Mouse (Mus musculus): ENCODE measurements at regions not wholly inside any gene's neighbourhood (a gene's known extent, or its start where the extent isn't known, plus 50 kb on each side); places are given as distances from the start of the nearest gene placed in this dataset.

- no peak for DNase-seq (ENCODE audit: low spot score in 2 of 2)
Observed at GRCm38 (mm10) chr13:90497573-90497972, 407.6 kb downstream of the Atp6ap1l start.

GRCm38 (mm10) chr13:90493696-90494095, 404.3 kb upstream of the Xrcc4 start:
- peak in 1 of 2 experiments; percentile 12 for DNase-seq (ENCODE audit: low spot score in 2 of 2)

- DNase-seq (ENCODE audit: low spot score in 2 of 2), result no peak
Observed at GRCm38 (mm10) chr13:90490991-90491951, 401.9 kb upstream of the Xrcc4 start.

- no peak for DNase-seq (ENCODE audit: low spot score in 2 of 2)
Observed at GRCm38 (mm10) chr13:90480484-90480883, 391.1 kb upstream of the Xrcc4 start.

- no peak for DNase-seq (ENCODE audit: low spot score in 2 of 2)
Observed at GRCm38 (mm10) chr13:90476880-90477279, 387.5 kb upstream of the Xrcc4 start.

- no peak for DNase-seq (ENCODE audit: low spot score in 2 of 2)
Observed at GRCm38 (mm10) chr13:90474507-90474906, 385.1 kb upstream of the Xrcc4 start.

GRCm38 (mm10) chr13:90474053-90474452, 384.6 kb upstream of the Xrcc4 start:
- DNase-seq (ENCODE audit: low spot score in 2 of 2), result no peak

- no peak for DNase-seq (ENCODE audit: low spot score in 2 of 2)
Observed at GRCm38 (mm10) chr13:90473041-90473825, 383.8 kb upstream of the Xrcc4 start.

- DNase-seq (ENCODE audit: low spot score in 2 of 2), result no peak
Observed at GRCm38 (mm10) chr13:90466096-90466495, 376.7 kb upstream of the Xrcc4 start.

- no peak for DNase-seq (ENCODE audit: low spot score in 2 of 2)
Observed at GRCm38 (mm10) chr13:90464051-90464450, 374.6 kb upstream of the Xrcc4 start.

GRCm38 (mm10) chr13:90463381-90463780, 374.0 kb upstream of the Xrcc4 start:
- DNase-seq (ENCODE audit: low spot score in 2 of 2), result no peak

GRCm38 (mm10) chr13:90454631-90455030, 365.2 kb upstream of the Xrcc4 start:
- DNase-seq (ENCODE audit: low spot score in 2 of 2), result no peak

GRCm38 (mm10) chr13:90426901-90427300, 337.5 kb upstream of the Xrcc4 start:
- DNase-seq (ENCODE audit: low spot score in 2 of 2), result no peak

- DNase-seq (ENCODE audit: low spot score in 2 of 2), result no peak
Observed at GRCm38 (mm10) chr13:90425379-90425778, 336.0 kb upstream of the Xrcc4 start.

- DNase-seq (ENCODE audit: low spot score in 2 of 2), result no peak
Observed at GRCm38 (mm10) chr13:90424541-90424940, 335.1 kb upstream of the Xrcc4 start.

GRCm38 (mm10) chr13:90420966-90421365, 331.6 kb upstream of the Xrcc4 start:
- no peak for DNase-seq (ENCODE audit: low spot score in 2 of 2)

- no peak for DNase-seq (ENCODE audit: low spot score in 2 of 2)
Observed at GRCm38 (mm10) chr13:90404392-90404791, 315.0 kb upstream of the Xrcc4 start.

GRCm38 (mm10) chr13:90402061-90402460, 312.7 kb upstream of the Xrcc4 start:
- DNase-seq (ENCODE audit: low spot score in 2 of 2), result no peak

GRCm38 (mm10) chr13:90401496-90401895, 312.1 kb upstream of the Xrcc4 start:
- DNase-seq (ENCODE audit: low spot score in 2 of 2), result no peak

GRCm38 (mm10) chr13:90395274-90396023, 306.0 kb upstream of the Xrcc4 start:
- no peak for DNase-seq (ENCODE audit: low spot score in 2 of 2)

GRCm38 (mm10) chr13:90394815-90395241, 305.4 kb upstream of the Xrcc4 start:
- peak; percentile 3 to 12 for DNase-seq (ENCODE audit: low spot score in 2 of 2)

GRCm38 (mm10) chr13:90392415-90392814, 303.0 kb upstream of the Xrcc4 start:
- no peak for DNase-seq (ENCODE audit: low spot score in 2 of 2)

Measured in right cerebral cortex, postnatal 36 days (tissue).